Mouse (Mus musculus): ENCODE measurements around the gene Il9r.

Gene Il9r

GRCm38 (mm10) chr11:32200075-32200601 is at the start of gene Il9r:
Gene Il9r (minus strand): TSS chr11:32200279.
- DNase-seq (ENCODE audit: low read depth in 1 of 2, low spot score in 2 of 2), result no peak

- no peak for DNase-seq (ENCODE audit: low read depth in 1 of 2, low spot score in 2 of 2)
Observed at GRCm38 (mm10) chr11:32248350-32248749, 48.3 kb upstream of the Il9r start.

GRCm38 (mm10) chr11:32247068-32247467 is 47.0 kb upstream of the Il9r start:
- DNase-seq (ENCODE audit: low read depth in 1 of 2, low spot score in 2 of 2), result no peak

GRCm38 (mm10) chr11:32245614-32246013 is 45.5 kb upstream of the Il9r start:
- no peak for DNase-seq (ENCODE audit: low read depth in 1 of 2, low spot score in 2 of 2)

- no peak for DNase-seq (ENCODE audit: low read depth in 1 of 2, low spot score in 2 of 2)
Observed at GRCm38 (mm10) chr11:32244617-32245016, 44.5 kb upstream of the Il9r start.

GRCm38 (mm10) chr11:32244064-32244463 is 44.0 kb upstream of the Il9r start:
- no peak for DNase-seq (ENCODE audit: low read depth in 1 of 2, low spot score in 2 of 2)

- DNase-seq (ENCODE audit: low read depth in 1 of 2, low spot score in 2 of 2), result no peak
Observed at GRCm38 (mm10) chr11:32243205-32243955, 43.3 kb upstream of the Il9r start.

- no peak for DNase-seq (ENCODE audit: low read depth in 1 of 2, low spot score in 2 of 2)
Observed at GRCm38 (mm10) chr11:32242209-32242608, 42.1 kb upstream of the Il9r start.

GRCm38 (mm10) chr11:32241391-32241790 is 41.3 kb upstream of the Il9r start:
- no peak for DNase-seq (ENCODE audit: low read depth in 1 of 2, low spot score in 2 of 2)

GRCm38 (mm10) chr11:32238093-32238860 is 38.2 kb upstream of the Il9r start:
- DNase-seq (ENCODE audit: low read depth in 1 of 2, low spot score in 2 of 2), result peak in 1 of 2 experiments; percentile 62

GRCm38 (mm10) chr11:32237411-32237795 is 37.3 kb upstream of the Il9r start:
- DNase-seq (ENCODE audit: low read depth in 1 of 2, low spot score in 2 of 2), result no peak

- DNase-seq (ENCODE audit: low read depth in 1 of 2, low spot score in 2 of 2), result no peak
Observed at GRCm38 (mm10) chr11:32236712-32237410, 36.8 kb upstream of the Il9r start.

- no peak for DNase-seq (ENCODE audit: low read depth in 1 of 2, low spot score in 2 of 2)
Observed at GRCm38 (mm10) chr11:32236132-32236531, 36.1 kb upstream of the Il9r start.

GRCm38 (mm10) chr11:32235646-32236045 is 35.6 kb upstream of the Il9r start:
- no peak for DNase-seq (ENCODE audit: low read depth in 1 of 2, low spot score in 2 of 2)

- no peak for DNase-seq (ENCODE audit: low read depth in 1 of 2, low spot score in 2 of 2)
Observed at GRCm38 (mm10) chr11:32234816-32235485, 34.9 kb upstream of the Il9r start.

GRCm38 (mm10) chr11:32233895-32234294 is 33.8 kb upstream of the Il9r start:
- no peak for DNase-seq (ENCODE audit: low read depth in 1 of 2, low spot score in 2 of 2)

GRCm38 (mm10) chr11:32232848-32233247 is 32.8 kb upstream of the Il9r start:
- no peak for DNase-seq (ENCODE audit: low read depth in 1 of 2, low spot score in 2 of 2)

- no peak for DNase-seq (ENCODE audit: low read depth in 1 of 2, low spot score in 2 of 2)
Observed at GRCm38 (mm10) chr11:32231125-32231524, 31.0 kb upstream of the Il9r start.

- no peak for DNase-seq (ENCODE audit: low read depth in 1 of 2, low spot score in 2 of 2)
Observed at GRCm38 (mm10) chr11:32230220-32230619, 30.1 kb upstream of the Il9r start.

- DNase-seq (ENCODE audit: low read depth in 1 of 2, low spot score in 2 of 2), result no peak
Observed at GRCm38 (mm10) chr11:32228292-32228845, 28.3 kb upstream of the Il9r start.

GRCm38 (mm10) chr11:32227555-32227954 is 27.5 kb upstream of the Il9r start:
- no peak for DNase-seq (ENCODE audit: low read depth in 1 of 2, low spot score in 2 of 2)

Data from monocyte, adult 2 months (primary cell).